Mouse (Mus musculus) lung, embryonic 14.5 days (tissue): ENCODE measurements around the gene Slc10a7. TPM values are rescaled to one million over a fixed set of nuclear protein-coding genes. Genes with fewer than 3 reads are reported as not detected.
A peak's percentile ranks its signal among the peaks of the same experiment; 100 is the strongest.

Experiments
- ATAC-seq: fragments of 200-750 bp; cut with Nextera tagmentation; 2 replicates; pipeline ENCODE4 v1.8.0; 2017; ENCODE audit warnings: mild to moderate bottlenecking, moderate TSS enrichment, moderate library complexity; ENCODE audit not compliant: insufficient read depth
- DNase-seq: peaks from one replicate; pipeline ENCODE4 v3.0.0-alpha.2; 2015
- H3K27ac ChIP-seq: fragments of 300-500 bp; sonication (generic); 2 replicates; pipeline ENCODE4 v1.5.1; 2014; ENCODE audit warnings: low read depth, mild to moderate bottlenecking, moderate library complexity
- H3K27me3 ChIP-seq: fragments of 300-500 bp; sonication (generic); 2 replicates; pipeline ENCODE4 v1.6.1; 2014; ENCODE audit warnings: low read length, control low read depth; ENCODE audit not compliant: insufficient read depth
- H3K36me3 ChIP-seq: fragments of 300-500 bp; sonication (generic); 2 replicates; pipeline ENCODE4 v1.6.1; 2014; ENCODE audit warnings: control low read depth; ENCODE audit not compliant: insufficient read depth
- H3K4me1 ChIP-seq: fragments of 300-500 bp; sonication (generic); 2 replicates; pipeline ENCODE4 v1.6.1; 2014; ENCODE audit warnings: antibody characterized with exemption, control low read depth; ENCODE audit not compliant: insufficient read depth
- H3K4me2 ChIP-seq: fragments of 300-500 bp; sonication (generic); 2 replicates; pipeline ENCODE4 v1.6.1; 2014; ENCODE audit warnings: mild to moderate bottlenecking
- H3K4me3 ChIP-seq: fragments of 300-500 bp; sonication (generic); 2 replicates; pipeline ENCODE4 v1.5.1; 2014; ENCODE audit warnings: low read depth, low read length
- H3K9ac ChIP-seq: fragments of 300-500 bp; sonication (generic); 2 replicates; pipeline ENCODE4 v1.6.1; 2014
- H3K9me3 ChIP-seq: fragments of 300-500 bp; sonication (generic); 2 replicates; pipeline ENCODE4 v1.6.1; 2016; ENCODE audit warnings: low read depth, low read length, control low read depth
- CTCF ChIP-seq: IDR thresholded peaks from 2 replicates; pipeline ENCODE4 v1.5.1; 2016; ENCODE audit warnings: antibody characterized with exemption, low read depth
- WGBS: fragments of 180-500 bp; shearing (Covaris S2); extraction: QIAGEN DNeasy Blood & Tissue Kit; methylation state at CpG from one replicate; pipeline ENCODE4 v1.1.7; 2014; 5-methylcytosine and 5-hydroxymethylcytosine counted together
- polyA plus RNA-seq: library from polyadenylated mRNA; unstranded; fragments of >200 nt; fragmentation: Nextera tagmentation; extraction: Ambion mirVana; gene quantifications from 2 replicates; pipeline ENCODE4 v1.2.1, GENCODE M21; 2014

Slc10a7 gene
- polyA plus RNA-seq, 1 experiment from 2014 or later: 12.1 TPM

DNA sequence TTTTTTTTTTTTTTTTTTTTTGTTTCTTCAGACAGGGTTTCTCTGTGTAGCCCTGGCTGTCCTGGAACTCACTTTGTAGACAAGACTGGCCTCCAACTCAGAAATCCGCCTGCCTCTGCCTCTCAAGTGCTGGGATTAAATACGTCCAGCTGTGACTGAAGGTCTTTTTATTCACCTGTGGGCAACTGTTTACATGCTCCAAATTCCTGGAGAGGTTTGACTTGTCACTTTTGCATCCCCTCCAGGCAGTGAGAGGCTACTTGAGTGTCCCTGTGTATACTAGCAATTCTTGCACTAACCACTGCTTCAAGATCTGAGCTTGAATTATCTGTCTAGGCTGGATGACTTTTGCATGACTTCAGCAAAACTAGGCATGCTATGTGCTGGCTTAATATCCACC lies 6.4 kb upstream of the Slc10a7 start:
- 60% methylated on average over 2 of the region's 2 CpGs for WGBS
- H3K36me3 ChIP-seq: peaks cover 25% of the 10 kb centered on the region
- no peak overlapping the region for H3K9ac ChIP-seq

DNA sequence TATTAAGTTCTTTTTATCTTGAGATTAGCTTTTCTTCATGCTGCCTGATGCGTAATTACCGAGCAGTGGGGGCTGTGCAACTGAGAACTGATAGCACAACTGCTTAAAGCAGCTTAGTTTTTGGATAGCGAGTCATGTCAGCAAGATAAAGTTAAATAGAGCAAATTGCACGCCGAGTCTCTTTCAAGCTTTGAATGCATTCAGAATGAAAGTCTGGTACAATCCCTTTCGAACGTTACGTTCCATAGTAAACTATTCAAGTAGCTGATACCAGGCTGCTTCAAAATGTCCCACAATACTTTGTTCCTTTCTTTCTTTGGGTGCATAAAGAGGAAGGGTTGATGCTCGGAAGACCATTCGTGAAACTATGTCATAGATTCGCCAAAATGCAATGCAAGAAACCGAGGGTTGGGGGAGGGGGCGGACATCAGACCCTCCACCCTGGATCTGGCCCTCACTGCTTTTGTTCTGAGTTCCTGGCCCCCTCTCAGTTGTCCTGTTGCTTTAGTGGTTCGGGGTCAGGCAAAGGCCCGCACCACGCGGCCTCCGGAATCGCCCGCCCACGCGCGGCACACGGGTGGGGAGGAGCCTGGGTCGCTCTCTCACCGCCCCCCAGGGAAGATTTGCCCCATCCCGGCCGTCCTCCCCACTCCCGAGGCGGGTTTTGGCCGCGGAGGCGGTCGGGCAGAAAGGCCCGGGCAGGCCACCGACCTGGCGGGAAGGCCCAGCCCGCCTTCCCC lies 997 bp upstream of the Slc10a7 start:
- DNase-seq (peak; percentile 57), ATAC-seq (peak; percentile 35; the same call in 1 of the 2 replicates)
- peaks cover 28% of the 10 kb centered on the region for H3K36me3 ChIP-seq
- H3K4me1 ChIP-seq: no peaks in the 10 kb centered on the region; the same call in 1 of the 2 replicates
- H3K4me2 ChIP-seq: peak overlapping the region; percentile 72
- H3K27ac ChIP-seq: peak overlapping the region; percentile 98
- WGBS: under 1% methylated on average over 29 of the region's 38 CpGs
- H3K27me3 ChIP-seq: no peaks in the 10 kb centered on the region
- peak overlapping the region; percentile 100 for H3K9ac ChIP-seq
- TF ChIP-seq CTCF: no peak
- peak overlapping the region; percentile 92 for H3K4me3 ChIP-seq
- H3K9me3 ChIP-seq: no peaks in the 10 kb centered on the region

More for the DNA sequence above, 6.4 kb upstream of the Slc10a7 start:
- Histone ChIP-seq H3K4me1 (no peaks in the 10 kb centered on the region), H3K9me3 (no peaks in the 10 kb centered on the region), H3K4me3 (no peak overlapping the region), H3K27ac (no peak overlapping the region), H3K27me3 (no peaks in the 10 kb centered on the region), H3K4me2 (no peak overlapping the region)
- no peak for TF ChIP-seq CTCF
- DNase-seq (no peak), ATAC-seq (no peak)

DNA sequence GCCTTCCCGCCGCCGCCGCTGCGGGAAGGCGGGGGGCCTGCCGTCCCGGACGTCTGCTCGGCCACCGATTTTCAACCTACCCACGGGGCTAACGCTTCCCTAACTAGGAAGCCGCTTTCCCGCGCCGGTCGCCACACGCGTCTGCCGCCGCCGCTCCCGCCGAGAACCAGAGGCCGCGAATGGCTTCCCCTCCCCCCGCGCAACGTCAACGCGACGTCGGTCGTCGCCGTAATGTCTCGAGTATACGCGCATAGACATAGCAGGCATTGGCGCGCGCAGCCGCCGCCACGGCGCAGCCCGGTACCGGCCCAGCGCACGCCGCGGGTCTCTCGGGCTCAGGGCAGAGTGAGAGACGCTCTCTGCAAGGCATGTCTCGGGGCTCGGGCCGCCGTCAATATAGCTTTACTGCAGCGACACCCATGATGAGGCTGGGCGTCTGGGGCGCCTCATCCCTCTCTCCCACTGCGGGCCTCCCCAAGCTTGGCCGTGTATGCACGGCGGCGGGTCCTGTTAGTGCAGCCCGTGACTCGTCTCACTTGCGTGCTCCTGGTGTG lies 350 bp upstream of the Slc10a7 start, which contains the start of gene Rbmxl1:
Rbmxl1 (minus strand) TSS at position 180 of the 554 bp plus-strand sequence.
- under 1% methylated on average over 61 of the region's 70 CpGs for WGBS
- no peak for TF ChIP-seq CTCF
- Histone ChIP-seq H3K4me3 (peak within 1 kb of the TSS; percentile 92), H3K4me1 (no peaks in the 10 kb centered on the region; the same call in 1 of the 2 replicates), H3K9ac (peak within 1 kb of the TSS; percentile 100), H3K36me3 (peaks cover 23% of the 10 kb centered on the region), H3K9me3 (no peaks in the 10 kb centered on the region), H3K27me3 (no peaks in the 10 kb centered on the region), H3K27ac (peak within 1 kb of the TSS; percentile 98), H3K4me2 (peak within 1 kb of the TSS; percentile 91)
- DNase-seq: peak; percentile 97
- peak; percentile 91 for ATAC-seq

DNA sequence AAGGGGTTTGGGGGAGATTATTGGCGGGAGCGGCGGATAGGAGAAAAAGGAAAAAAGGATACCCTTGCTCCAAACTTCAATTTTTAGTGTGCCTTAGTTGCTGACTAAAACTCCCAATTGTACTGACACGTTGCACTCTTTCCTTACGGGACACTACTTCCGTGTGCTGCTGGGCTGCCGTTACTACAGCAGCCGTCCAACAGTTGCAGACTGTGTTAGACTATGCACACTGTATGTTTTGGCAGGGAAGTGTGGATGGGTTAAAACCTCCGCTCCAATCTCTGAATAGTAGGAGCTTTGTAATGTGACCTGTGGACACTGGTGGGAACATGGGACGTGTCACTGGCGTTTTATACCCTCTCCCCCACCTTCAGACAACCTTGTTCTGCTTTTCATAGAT lies 948 bp downstream of the Slc10a7 start:
- Histone ChIP-seq H3K4me1 (no peaks in the 10 kb centered on the region; the same call in 1 of the 2 replicates), H3K4me2 (peak overlapping the region; percentile 91), H3K9ac (peak overlapping the region; percentile 100), H3K9me3 (no peaks in the 10 kb centered on the region), H3K27ac (peak overlapping the region; percentile 98), H3K27me3 (no peaks in the 10 kb centered on the region), H3K36me3 (peaks cover 10% of the 10 kb centered on the region; the same call in 1 of the 2 replicates), H3K4me3 (peak overlapping the region; percentile 92)
- WGBS: under 1% methylated on average over 11 of the region's 11 CpGs
- DNase-seq (peak; percentile 69), ATAC-seq (0 out of 2 replicates have a peak, but pooled peaks have one; percentile 18)
- no peak for TF ChIP-seq CTCF

DNA sequence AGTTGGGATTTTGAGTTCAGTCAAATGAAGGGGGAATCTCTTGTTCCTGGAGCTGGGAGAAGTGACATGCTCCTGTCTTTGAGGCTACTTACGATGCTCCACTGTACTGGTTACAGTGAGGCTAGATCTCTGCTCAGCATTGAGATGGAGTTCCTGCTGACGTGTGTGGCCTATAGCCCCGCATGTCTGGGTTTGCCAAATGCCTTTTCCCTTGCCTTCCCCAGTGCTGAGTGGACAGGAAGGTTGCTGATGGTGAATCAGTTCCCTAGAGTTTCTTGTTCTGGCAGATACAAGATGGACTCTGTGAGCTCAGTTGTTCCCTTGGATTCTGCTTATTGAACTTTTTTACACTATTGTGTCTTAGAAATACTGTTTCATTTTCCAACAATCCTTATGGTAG lies 1.8 kb downstream of the Slc10a7 start:
- Histone ChIP-seq H3K27ac (no peak overlapping the region), H3K4me2 (peak overlapping the region; percentile 16; the same call in 1 of the 2 replicates), H3K4me1 (no peaks in the 10 kb centered on the region; the same call in 1 of the 2 replicates), H3K9me3 (no peaks in the 10 kb centered on the region), H3K9ac (no peak overlapping the region), H3K36me3 (peaks cover 12% of the 10 kb centered on the region; the same call in 1 of the 2 replicates), H3K4me3 (no peak overlapping the region), H3K27me3 (no peaks in the 10 kb centered on the region)
- 64% methylated on average over 3 of the region's 3 CpGs for WGBS
- DNase-seq (no peak), ATAC-seq (no peak)
- no peak for TF ChIP-seq CTCF

DNA sequence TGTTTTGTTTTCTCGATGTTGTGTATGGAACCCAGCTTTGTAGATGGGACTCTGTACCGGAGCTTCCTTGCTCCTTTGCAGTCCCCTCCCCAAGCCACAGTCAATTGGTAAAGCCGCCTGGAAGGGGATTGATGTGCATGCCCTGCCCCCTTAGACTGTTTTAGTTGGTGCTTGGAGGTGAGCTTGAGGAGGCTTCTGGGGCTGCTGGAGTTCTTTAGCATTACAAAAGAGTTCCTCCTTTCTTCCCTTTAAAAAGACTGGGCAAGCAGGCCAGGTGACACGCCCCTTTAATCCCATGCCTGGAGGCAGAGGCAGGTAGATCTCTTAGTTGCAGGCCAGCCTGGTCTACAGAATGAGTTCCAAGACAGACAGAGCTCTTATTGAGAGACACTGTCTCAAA lies 4.0 kb downstream of the Slc10a7 start:
- WGBS: 92% methylated on average over 4 of the region's 4 CpGs
- no peak overlapping the region for H3K4me3 ChIP-seq
- TF ChIP-seq CTCF: no peak
- no peaks in the 10 kb centered on the region for H3K9me3 ChIP-seq
- H3K9ac ChIP-seq: no peak overlapping the region
- peaks cover 14% of the 10 kb centered on the region; the same call in 1 of the 2 replicates for H3K36me3 ChIP-seq
- H3K27me3 ChIP-seq: no peaks in the 10 kb centered on the region
- DNase-seq (no peak), ATAC-seq (no peak)
- H3K4me1 ChIP-seq: no peaks in the 10 kb centered on the region; the same call in 1 of the 2 replicates
- H3K4me2 ChIP-seq: no peak overlapping the region
- no peak overlapping the region for H3K27ac ChIP-seq

DNA sequence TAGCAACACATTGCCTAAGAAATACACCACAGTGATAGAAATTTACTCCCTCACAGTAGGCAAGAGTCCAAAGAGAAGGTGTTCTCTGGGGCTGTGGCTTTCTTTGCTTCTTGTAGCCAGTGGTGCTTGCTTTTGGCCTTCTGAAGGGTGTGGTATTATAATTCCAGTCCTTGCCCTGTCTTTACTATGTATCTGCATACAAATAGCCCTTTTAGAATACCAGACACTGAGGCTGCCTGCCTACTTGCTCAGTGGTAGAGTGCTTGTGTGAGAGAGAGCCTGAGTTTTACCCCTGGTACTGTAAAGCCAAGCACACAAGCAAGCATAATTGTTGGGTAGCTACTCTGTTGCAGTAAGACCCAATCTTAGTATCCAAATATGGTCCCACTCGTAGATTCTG lies 5.6 kb downstream of the Slc10a7 start:
- Histone ChIP-seq H3K4me1 (no peaks in the 10 kb centered on the region; the same call in 1 of the 2 replicates), H3K36me3 (peaks cover 14% of the 10 kb centered on the region; the same call in 1 of the 2 replicates), H3K9me3 (no peaks in the 10 kb centered on the region), H3K4me3 (no peak overlapping the region), H3K27me3 (no peaks in the 10 kb centered on the region), H3K27ac (no peak overlapping the region), H3K9ac (no peak overlapping the region), H3K4me2 (no peak overlapping the region)
- WGBS: 91% methylated on average over 1 of the region's 1 CpGs
- TF ChIP-seq CTCF: no peak
- ATAC-seq (no peak), DNase-seq (no peak)
